Mouse (Mus musculus) lung, embryonic 14.5 days (tissue): ENCODE data around the gene Ddx24. TPM values are rescaled to one million over a fixed set of nuclear protein-coding genes. Genes with fewer than 3 reads are reported as not detected.

Experiments
- ATAC-seq: fragments of 200-750 bp; cut with Nextera tagmentation; 2 replicates; pipeline ENCODE4 v1.8.0; 2017; ENCODE audit warnings: mild to moderate bottlenecking, moderate TSS enrichment, moderate library complexity; ENCODE audit not compliant: insufficient read depth
- DNase-seq: peaks from one replicate; pipeline ENCODE4 v3.0.0-alpha.2; 2015
- H3K27ac ChIP-seq: fragments of 300-500 bp; sonication (generic); 2 replicates; pipeline ENCODE4 v1.5.1; 2014; ENCODE audit warnings: low read depth, mild to moderate bottlenecking, moderate library complexity
- H3K27me3 ChIP-seq: fragments of 300-500 bp; sonication (generic); 2 replicates; pipeline ENCODE4 v1.6.1; 2014; ENCODE audit warnings: low read length, control low read depth; ENCODE audit not compliant: insufficient read depth
- H3K36me3 ChIP-seq: fragments of 300-500 bp; sonication (generic); 2 replicates; pipeline ENCODE4 v1.6.1; 2014; ENCODE audit warnings: control low read depth; ENCODE audit not compliant: insufficient read depth
- H3K4me1 ChIP-seq: fragments of 300-500 bp; sonication (generic); 2 replicates; pipeline ENCODE4 v1.6.1; 2014; ENCODE audit warnings: antibody characterized with exemption, control low read depth; ENCODE audit not compliant: insufficient read depth
- H3K4me2 ChIP-seq: fragments of 300-500 bp; sonication (generic); 2 replicates; pipeline ENCODE4 v1.6.1; 2014; ENCODE audit warnings: mild to moderate bottlenecking
- H3K4me3 ChIP-seq: fragments of 300-500 bp; sonication (generic); 2 replicates; pipeline ENCODE4 v1.5.1; 2014; ENCODE audit warnings: low read depth, low read length
- H3K9ac ChIP-seq: fragments of 300-500 bp; sonication (generic); 2 replicates; pipeline ENCODE4 v1.6.1; 2014
- H3K9me3 ChIP-seq: fragments of 300-500 bp; sonication (generic); 2 replicates; pipeline ENCODE4 v1.6.1; 2016; ENCODE audit warnings: low read depth, low read length, control low read depth
- CTCF ChIP-seq: IDR thresholded peaks from 2 replicates; pipeline ENCODE4 v1.5.1; 2016; ENCODE audit warnings: antibody characterized with exemption, low read depth
- WGBS: fragments of 180-500 bp; shearing (Covaris S2); extraction: QIAGEN DNeasy Blood & Tissue Kit; methylation state at CpG from one replicate; pipeline ENCODE4 v1.1.7; 2014; 5-methylcytosine and 5-hydroxymethylcytosine counted together
- polyA plus RNA-seq: library from polyadenylated mRNA; unstranded; fragments of >200 nt; fragmentation: Nextera tagmentation; extraction: Ambion mirVana; gene quantifications from 2 replicates; pipeline ENCODE4 v1.2.1, GENCODE M21; 2014

Gene Ddx24
- polyA plus RNA-seq, 1 experiment from 2014 or later = 78.6 TPM

DNA sequence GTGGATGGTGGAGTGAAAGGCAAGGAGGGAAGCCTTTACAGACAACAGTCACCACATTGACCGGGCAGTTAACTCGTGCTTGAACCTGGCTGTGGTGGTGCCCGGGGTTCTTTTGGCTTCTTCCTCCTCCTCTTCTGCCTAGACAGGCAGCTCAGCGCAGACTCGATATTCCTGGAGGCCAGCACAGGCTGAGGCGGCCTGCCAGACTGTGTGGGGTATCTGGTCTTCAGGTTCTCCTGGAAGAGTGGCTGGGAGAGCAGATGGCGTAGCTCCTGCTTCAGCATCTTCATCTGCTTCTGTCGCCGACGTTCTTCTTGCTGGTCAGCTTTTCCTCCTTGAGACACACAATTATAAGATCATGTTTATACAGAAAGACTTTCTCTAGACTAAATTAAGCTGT is 17.5 kb downstream of the Ddx24 start:
- DNase-seq (no peak), ATAC-seq (no peak)
- Histone ChIP-seq H3K27me3 (no peaks in the 10 kb centered on the region), H3K9me3 (no peaks in the 10 kb centered on the region), H3K4me2 (no peak overlapping the region), H3K9ac (no peak overlapping the region), H3K27ac (no peak overlapping the region), H3K4me1 (no peaks in the 10 kb centered on the region), H3K4me3 (no peak overlapping the region), H3K36me3 (peaks cover 92% of the 10 kb centered on the region)
- no peak for TF ChIP-seq CTCF
- WGBS = 84% methylated on average over 10 of the region's 10 CpGs

GRCm38 (mm10) chr12:103407720-103408119 is 17.9 kb downstream of the Ddx24 start, which contains the start of gene 9330161L09Rik:
Gene 9330161L09Rik, minus strand, starts transcription at chr12:103407820.
- Histone ChIP-seq H3K27ac (no peak within 1 kb of the TSS), H3K36me3 (peaks cover 92% of the 10 kb centered on the region), H3K4me1 (no peaks in the 10 kb centered on the region), H3K27me3 (no peaks in the 10 kb centered on the region), H3K4me3 (no peak within 1 kb of the TSS), H3K4me2 (no peak within 1 kb of the TSS), H3K9ac (no peak within 1 kb of the TSS), H3K9me3 (no peaks in the 10 kb centered on the region)
- WGBS = 94% methylated on average over 4 of the region's 4 CpGs
- TF ChIP-seq CTCF = no peak
- DNase-seq (no peak), ATAC-seq (no peak)

- no peaks in the 10 kb centered on the region for H3K27me3 ChIP-seq
- H3K27ac ChIP-seq = no peak overlapping the region
- H3K4me2 ChIP-seq = no peak overlapping the region
- H3K36me3 ChIP-seq = peaks cover 56% of the 10 kb centered on the region
- H3K4me1 ChIP-seq = no peaks in the 10 kb centered on the region
- DNase-seq = no peak
- no peak for ATAC-seq
- H3K4me3 ChIP-seq = no peak overlapping the region
- no peak for TF ChIP-seq CTCF
- WGBS = 85% methylated on average over 18 of the region's 18 CpGs
- H3K9ac ChIP-seq = no peak overlapping the region
- no peaks in the 10 kb centered on the region for H3K9me3 ChIP-seq
Measured at GRCm38 (mm10) chr12:103404131-103404530, 21.5 kb downstream of the Ddx24 start.

DNA sequence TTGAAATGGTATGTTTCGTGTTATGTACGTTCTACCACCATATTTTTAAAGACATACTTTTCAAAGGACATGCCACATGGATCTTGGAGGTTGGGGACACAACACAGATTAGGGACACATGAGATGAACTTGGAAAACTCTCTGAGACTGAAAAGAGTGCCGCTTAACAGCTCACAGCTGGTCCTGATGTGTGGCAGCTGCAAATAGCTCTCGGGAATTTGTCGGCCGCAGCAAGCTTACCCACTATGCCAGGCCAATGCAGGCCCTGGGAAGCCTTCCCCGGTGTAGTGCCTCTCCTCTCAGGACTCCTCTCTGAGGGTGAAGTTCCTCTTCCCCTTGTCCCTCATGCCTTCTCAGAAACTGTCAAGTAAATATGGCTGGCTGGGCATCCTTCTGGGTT is 28.9 kb downstream of the Ddx24 start:
- H3K27me3 ChIP-seq = no peaks in the 10 kb centered on the region
- H3K27ac ChIP-seq = peak overlapping the region; percentile 60
- DNase-seq (peak; percentile 82), ATAC-seq (peak; percentile 44; the same call in 1 of the 2 replicates)
- no peak overlapping the region for H3K9ac ChIP-seq
- no peaks in the 10 kb centered on the region for H3K9me3 ChIP-seq
- 0 out of 2 replicates have a peak, but pooled peaks cover 5% of the 10 kb centered on the region for H3K4me1 ChIP-seq
- WGBS = 42% methylated on average over 7 of the region's 7 CpGs
- no peak overlapping the region for H3K4me3 ChIP-seq
- H3K4me2 ChIP-seq = no peak overlapping the region
- no peaks in the 10 kb centered on the region for H3K36me3 ChIP-seq
- no peak for TF ChIP-seq CTCF

- no peak overlapping the region for H3K27ac ChIP-seq
- H3K27me3 ChIP-seq = no peaks in the 10 kb centered on the region
- no peaks in the 10 kb centered on the region for H3K36me3 ChIP-seq
- TF ChIP-seq CTCF = no peak
- H3K4me2 ChIP-seq = no peak overlapping the region
- H3K9ac ChIP-seq = no peak overlapping the region
- ATAC-seq (no peak), DNase-seq (no peak)
- no peak overlapping the region for H3K4me3 ChIP-seq
- no peaks in the 10 kb centered on the region for H3K9me3 ChIP-seq
- 53% methylated on average over 12 of the region's 12 CpGs for WGBS
- H3K4me1 ChIP-seq = 0 out of 2 replicates have a peak, but pooled peaks cover 11% of the 10 kb centered on the region
Measured at GRCm38 (mm10) chr12:103395486-103396275, 29.9 kb downstream of the Ddx24 start.

- DNase-seq (no peak), ATAC-seq (no peak; the same call in 1 of the 2 replicates)
- Histone ChIP-seq H3K27ac (no peak overlapping the region), H3K36me3 (no peaks in the 10 kb centered on the region), H3K9ac (no peak overlapping the region), H3K4me1 (0 out of 2 replicates have a peak, but pooled peaks cover 11% of the 10 kb centered on the region), H3K4me3 (no peak overlapping the region), H3K9me3 (no peaks in the 10 kb centered on the region), H3K4me2 (no peak overlapping the region), H3K27me3 (no peaks in the 10 kb centered on the region)
- no peak for TF ChIP-seq CTCF
- WGBS = 30% methylated on average over 6 of the region's 6 CpGs
Measured at GRCm38 (mm10) chr12:103393528-103393927, 32.1 kb downstream of the Ddx24 start.

- 48% methylated on average over 7 of the region's 7 CpGs for WGBS
- Histone ChIP-seq H3K27ac (no peak overlapping the region), H3K4me3 (no peak overlapping the region), H3K27me3 (no peaks in the 10 kb centered on the region), H3K9me3 (no peaks in the 10 kb centered on the region), H3K36me3 (no peaks in the 10 kb centered on the region), H3K4me1 (0 out of 2 replicates have a peak, but pooled peaks cover 6% of the 10 kb centered on the region), H3K4me2 (no peak overlapping the region), H3K9ac (no peak overlapping the region)
- no peak for DNase-seq
- no peak for ATAC-seq
- TF ChIP-seq CTCF = no peak
Measured at GRCm38 (mm10) chr12:103391098-103391497, 34.5 kb downstream of the Ddx24 start.
